In the genomic region with DNA sequence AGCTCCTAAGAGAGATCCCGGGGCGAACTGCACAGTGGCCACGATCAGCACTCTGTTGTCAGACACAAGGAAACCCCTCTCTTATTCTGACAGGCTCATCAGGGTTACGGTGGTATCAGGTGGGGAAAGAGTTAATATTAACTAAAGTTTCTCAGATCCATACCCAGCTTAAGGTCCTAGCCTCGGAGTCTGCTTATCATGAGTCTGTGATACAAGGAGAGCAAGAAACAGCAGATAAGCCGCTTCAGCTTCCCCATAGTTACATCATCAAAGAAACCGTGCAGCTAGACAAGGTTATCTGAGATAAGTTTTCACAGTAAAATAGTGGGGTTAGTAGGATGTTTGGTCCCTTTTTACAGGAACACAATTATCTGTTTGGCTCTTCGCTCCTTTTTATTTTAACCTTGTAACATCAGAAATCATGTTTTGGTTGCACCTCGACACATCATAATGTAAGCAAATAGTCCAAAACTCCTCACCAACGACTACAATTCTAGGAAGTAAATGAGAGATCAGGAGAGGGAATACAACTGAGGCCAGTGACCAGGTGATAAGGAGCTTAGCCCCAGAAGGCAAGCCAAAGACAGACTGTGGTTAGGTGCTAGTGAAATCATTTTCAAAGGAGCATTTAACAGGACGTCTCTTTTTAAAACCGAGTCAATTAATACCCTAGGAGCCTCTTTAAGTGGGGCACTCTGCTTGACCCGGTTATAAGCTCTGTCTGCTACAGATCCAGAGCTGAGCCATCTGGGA, we compare ENCODE assay signal across 21 mouse cellular contexts. TPM values are rescaled to one million over a fixed set of nuclear protein-coding genes. Genes with fewer than 3 reads are reported as not detected.
A peak's percentile ranks its signal among the peaks of the same experiment; 100 is the strongest.
DNase-seq lines count a peak whose midpoint lies in the region; ATAC-seq lines count a peak whose summit lies in the region.
"Had no signal": no experiment of that assay in that cellular context is flagged by ENCODE, and none has a peak within 500 bp of the region (broad histone marks: within the 10 kb centered on the region; RNA-seq: fewer than 3 reads in every experiment).

No protein-coding gene starts in this region.

- H3K4me3 ChIP-seq in erythroblast, embryonic 14.5 days (replicated peaks): peak overlapping the region; percentile 23
- H3K4me3 ChIP-seq in liver, embryonic 16.5 days (ENCODE audit: low read depth, low read length): no peak overlapping the region
- H3K4me3 ChIP-seq: embryonic facial prominence, embryonic 15.5 days; forebrain, embryonic 13.5 days; hindbrain, embryonic 15.5 days; midbrain, embryonic 15.5 days had no signal

- no peaks in the 10 kb centered on the region for H3K9me3 ChIP-seq in erythroblast, embryonic 14.5 days (ENCODE audit: control insufficient read depth, low read length)
- H3K9me3 ChIP-seq in liver, embryonic 16.5 days (replicated peaks; ENCODE audit: control insufficient read depth, low read length): no peaks in the 10 kb centered on the region
- H3K9me3 ChIP-seq: embryonic facial prominence, embryonic 15.5 days; forebrain, embryonic 13.5 days; hindbrain, embryonic 15.5 days; midbrain, embryonic 15.5 days had no signal

- H3K27me3 ChIP-seq in erythroblast, embryonic 14.5 days (ENCODE audit: control insufficient read depth): no peaks in the 10 kb centered on the region
- H3K27me3 ChIP-seq in liver, embryonic 16.5 days (ENCODE audit: control insufficient read depth, insufficient read depth, low read depth, low read length): no peaks in the 10 kb centered on the region
- H3K27me3 ChIP-seq: embryonic facial prominence, embryonic 15.5 days; forebrain, embryonic 13.5 days; hindbrain, embryonic 15.5 days; midbrain, embryonic 15.5 days had no signal

- DNase-seq in retina, postnatal 1 day: peak; percentile 42
- DNase-seq in retina, embryonic 14.5 days (ENCODE audit: low spot score): no peak
- peak; percentile 60 for DNase-seq in yolk sac, embryonic 10.5 days (ENCODE audit: low spot score)
- no peak for DNase-seq in urinary bladder, postnatal 4 days (ENCODE audit: low spot score in 2 of 2)
- DNase-seq in ovary, adult 18-20 months (ENCODE audit: low spot score): no peak
- DNase-seq: adrenal gland, postnatal 10 days; cerebellum, adult 18-20 months; gastrocnemius, postnatal 25 days; kidney, adult 2 months; kidney, postnatal 25 days; right cerebral cortex, adult 18-20 months; thymus, postnatal 25 days had no signal

- H3K4me2 ChIP-seq in liver, embryonic 16.5 days (ENCODE audit: low read depth, low read length): peak overlapping the region; percentile 41
- H3K4me2 ChIP-seq: embryonic facial prominence, embryonic 15.5 days; forebrain, embryonic 13.5 days; hindbrain, embryonic 15.5 days; midbrain, embryonic 15.5 days had no signal

- H3K4me1 ChIP-seq in erythroblast, embryonic 14.5 days (ENCODE audit: control insufficient read depth): peaks cover 50% of the 10 kb centered on the region
- H3K4me1 ChIP-seq in liver, embryonic 16.5 days (ENCODE audit: control insufficient read depth, low read depth, low read length): peaks cover 14% of the 10 kb centered on the region
- H3K4me1 ChIP-seq: forebrain, embryonic 13.5 days; hindbrain, embryonic 15.5 days; midbrain, embryonic 15.5 days had no signal

- no peak for ATAC-seq in erythroblast, adult 5-6 weeks (replicated peaks; ENCODE audit: low FRiP score, poor library complexity, severe bottlenecking)
- peak; percentile 80 for ATAC-seq in liver, embryonic 16.5 days (ENCODE audit: low read depth)
- ATAC-seq: forebrain, embryonic 13.5 days; lung, postnatal 0 days; midbrain, embryonic 15.5 days had no signal

- peak overlapping the region; percentile 65 for H3K27ac ChIP-seq in liver, embryonic 16.5 days (ENCODE audit: low read length)
- H3K27ac ChIP-seq: embryonic facial prominence, embryonic 15.5 days; forebrain, embryonic 13.5 days; hindbrain, embryonic 15.5 days; midbrain, embryonic 15.5 days had no signal

- 25% methylated on average over 13 of the region's 13 CpGs for WGBS in liver, embryonic 16.5 days (ENCODE audit: insufficient replicate concordance)

- H3K36me3 ChIP-seq in erythroblast, embryonic 14.5 days (ENCODE audit: control insufficient read depth): no peaks in the 10 kb centered on the region
- H3K36me3 ChIP-seq in liver, embryonic 16.5 days (ENCODE audit: control insufficient read depth, insufficient read depth): no peaks in the 10 kb centered on the region
- H3K36me3 ChIP-seq: embryonic facial prominence, embryonic 15.5 days; hindbrain, embryonic 15.5 days; midbrain, embryonic 15.5 days had no signal

- H3K9ac ChIP-seq in liver, embryonic 16.5 days (ENCODE audit: low read depth, low read length): no peak overlapping the region
- H3K9ac ChIP-seq: embryonic facial prominence, embryonic 15.5 days; forebrain, embryonic 13.5 days; hindbrain, embryonic 15.5 days; midbrain, embryonic 15.5 days had no signal

RNA-seq across cellular contexts. Expression of a gene that starts 4.2 kb away (rescaled TPM):
- 0.04 TPM in 1 of 2 replicates, not detected in the other for polyA plus RNA-seq in erythroblast, embryonic 14.5 days (2012)
- not detected in 2 replicates for total RNA-seq in erythroblast, adult 5-6 weeks (2015; ENCODE audit: low replicate concordance)
- total RNA-seq in erythroblast, adult 5-6 weeks (2017; ENCODE audit: low replicate concordance): not detected in 2 replicates
- polyA plus RNA-seq in liver, embryonic 16.5 days (2015; fragmentation: Nextera tagmentation; extraction: Ambion mirVana): 0.12 and 0.34 TPM in 2 replicates
- total RNA-seq: gastrocnemius, postnatal 25 days had no signal
- polyA plus RNA-seq: heart, postnatal 0 days had no signal

Comparison
In these comparisons a context has a peak if more than half of its experiments do, and no peak if none do; other contexts are left out.
1. DNase-seq: peak in retina, postnatal 1 day (single experiment) and yolk sac, embryonic 10.5 days (single experiment); none in retina, embryonic 14.5 days (single experiment), urinary bladder, postnatal 4 days (0 of 2) and ovary, adult 18-20 months (single experiment).